Mouse (Mus musculus): ENCODE measurements at regions not wholly inside any gene's neighbourhood (a gene's known extent, or its start where the extent isn't known, plus 50 kb on each side); places are given as distances from the start of the nearest gene placed in this dataset.
"Not testable (repeated sequence)": the region's sequence is repeated elsewhere in the genome, so short reads cannot be mapped to it uniquely, and the experiment has no call there.

DNA sequence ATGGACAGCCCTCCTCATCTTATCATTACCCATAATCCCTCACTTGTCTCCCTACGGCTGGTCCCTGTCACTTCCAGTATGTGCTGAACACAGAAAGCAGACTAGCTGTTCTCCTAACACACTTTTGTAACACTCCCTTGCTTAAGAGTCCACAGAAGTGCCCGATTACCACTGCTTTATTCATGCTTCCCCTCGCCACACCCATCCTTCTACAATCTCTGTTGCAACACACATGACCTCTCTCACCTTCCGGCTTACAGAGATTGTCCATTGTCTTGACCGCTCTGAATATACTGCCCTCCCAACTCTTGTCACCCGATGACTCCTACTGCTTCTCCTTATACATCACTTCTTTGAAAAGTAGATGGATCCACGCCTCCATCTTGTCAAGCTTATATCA is 132.9 kb downstream of the Snx18 start:
- DNase-seq (ENCODE audit: low spot score in 2 of 2) = no peak

DNA sequence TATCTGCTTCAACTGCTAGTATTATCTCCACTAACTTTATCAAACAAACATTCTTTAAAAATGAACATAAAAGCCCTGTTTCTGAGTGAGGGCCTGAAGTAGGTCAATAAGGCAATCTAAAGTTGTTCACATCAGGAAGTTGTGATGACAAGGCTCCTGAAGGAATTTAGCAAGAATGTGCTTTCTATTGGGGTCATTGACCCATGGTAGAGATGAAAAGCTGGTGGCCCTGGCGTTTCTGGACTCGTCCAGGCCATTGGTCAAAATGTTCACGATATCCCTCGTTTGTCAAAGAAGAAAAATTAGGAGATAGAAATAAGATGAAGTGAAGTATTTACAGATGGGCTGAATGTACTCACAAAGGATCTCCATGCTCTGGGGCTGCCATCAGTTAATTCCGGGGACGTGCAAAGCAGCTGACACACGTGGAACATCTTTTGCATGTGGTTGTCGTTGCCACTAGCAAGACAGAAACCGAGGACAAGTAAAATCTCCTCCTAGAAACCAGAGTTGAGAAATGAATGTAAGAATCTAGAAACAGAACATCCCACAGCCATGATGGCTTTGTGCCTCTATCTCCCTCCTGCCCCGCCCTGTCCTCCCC is 134.1 kb downstream of the Snx18 start:
- no peak for DNase-seq (ENCODE audit: low spot score in 2 of 2)

DNA sequence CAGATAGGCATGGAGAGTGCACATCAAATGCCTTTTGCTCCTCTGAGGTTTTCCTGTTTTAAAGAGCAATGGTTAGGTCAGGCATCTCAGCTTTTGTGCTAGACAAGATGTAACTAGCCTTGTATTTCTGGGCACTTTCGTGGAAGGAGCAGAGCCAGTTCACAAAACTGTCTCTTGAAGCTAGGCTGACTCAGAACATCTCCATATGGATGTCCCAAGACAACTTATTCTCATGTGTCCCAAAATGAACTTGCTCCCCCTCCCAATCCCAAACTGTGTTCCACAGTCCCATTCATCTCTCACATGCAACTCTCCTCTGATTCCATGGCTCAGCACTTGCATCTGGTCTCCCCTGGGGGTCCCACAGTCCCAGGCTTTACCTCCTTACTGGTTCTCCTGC is 135.5 kb downstream of the Snx18 start:
- DNase-seq (ENCODE audit: low spot score in 2 of 2) = peak in 1 of 2 experiments; percentile 15

GRCm38 (mm10) chr13:113477901-113478510 is 140.4 kb downstream of the Snx18 start:
- no peak for DNase-seq (ENCODE audit: low spot score in 2 of 2)

DNA sequence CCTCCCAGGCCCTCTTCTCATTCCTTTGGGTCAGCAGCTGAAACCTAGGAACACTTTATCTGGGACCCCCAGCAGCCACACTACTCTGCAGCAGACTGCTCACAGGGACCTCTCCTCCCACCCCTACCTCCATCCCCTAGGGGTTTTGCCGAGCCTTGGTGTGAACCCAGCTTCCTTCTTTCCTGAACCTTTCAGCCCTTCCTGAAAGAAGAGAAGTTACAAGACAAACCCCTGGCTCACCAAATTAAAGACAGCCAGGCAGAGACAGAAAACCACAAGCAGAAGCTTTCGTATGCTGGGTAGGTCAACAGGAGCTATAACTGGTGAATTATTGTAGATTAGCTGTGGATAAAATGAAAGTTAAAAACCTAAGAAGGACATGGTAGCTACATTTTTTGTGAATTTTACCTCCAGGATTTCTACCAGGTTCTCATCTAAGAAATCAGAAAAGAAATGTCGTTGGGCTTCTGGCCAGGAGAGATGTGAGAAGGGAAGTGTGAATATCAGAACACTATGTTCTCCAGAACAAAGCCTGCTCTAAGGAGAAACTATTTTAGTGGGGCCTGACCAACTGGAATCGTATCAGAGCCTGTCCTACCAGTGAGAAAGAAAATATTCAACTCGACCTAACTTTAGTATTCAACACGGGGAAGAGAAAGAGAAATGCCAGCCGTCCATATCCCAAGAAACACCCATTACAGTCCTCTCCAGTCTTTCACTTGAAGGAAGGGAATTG is 147.4 kb downstream of the Snx18 start:
- DNase-seq (ENCODE audit: low spot score in 2 of 2) = peak in 1 of 2 experiments; percentile 19

DNA sequence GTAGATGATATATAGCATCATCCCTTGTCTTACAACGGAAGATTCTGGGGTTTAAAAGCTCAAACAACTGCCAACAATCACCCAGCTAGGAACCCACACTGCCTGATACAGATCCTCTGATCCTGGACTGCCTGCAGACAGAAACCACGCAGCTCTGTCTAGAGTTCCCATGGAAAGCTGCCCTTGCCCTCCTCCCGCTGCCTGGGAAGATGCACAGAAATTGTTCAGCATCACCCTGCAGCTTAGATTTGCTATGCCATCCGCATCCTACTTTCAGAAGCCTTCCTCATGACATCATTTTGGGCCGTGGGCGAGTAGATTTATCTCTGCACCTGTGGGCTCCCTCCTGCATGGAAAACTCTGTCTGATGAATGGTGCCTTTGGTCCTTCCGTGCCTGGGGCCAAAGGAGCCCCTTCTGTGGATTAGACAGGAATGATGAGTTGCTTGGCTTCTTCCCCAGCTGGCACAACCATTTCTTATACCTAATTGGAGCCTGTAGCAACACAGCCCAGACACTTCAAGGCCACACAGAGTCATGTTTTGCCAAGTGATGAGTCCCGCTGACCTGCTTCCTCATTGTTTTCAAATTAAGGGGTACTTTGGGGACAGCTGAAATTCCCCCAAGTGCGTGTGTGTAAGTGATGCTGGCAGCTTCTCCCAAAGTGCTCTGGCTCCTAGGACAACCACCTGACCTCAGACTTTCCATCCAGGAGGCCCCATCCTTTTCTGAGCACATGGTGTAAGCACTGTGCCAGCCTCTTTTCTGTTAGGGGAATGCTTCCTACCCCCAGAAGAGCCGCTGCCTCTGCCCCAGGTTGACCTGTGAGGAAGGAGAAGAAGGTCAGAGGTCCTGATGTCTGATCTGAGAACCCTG is 153.9 kb downstream of the Snx18 start:
- peak in 1 of 2 experiments; percentile 11 for DNase-seq (ENCODE audit: low spot score in 2 of 2)

DNA sequence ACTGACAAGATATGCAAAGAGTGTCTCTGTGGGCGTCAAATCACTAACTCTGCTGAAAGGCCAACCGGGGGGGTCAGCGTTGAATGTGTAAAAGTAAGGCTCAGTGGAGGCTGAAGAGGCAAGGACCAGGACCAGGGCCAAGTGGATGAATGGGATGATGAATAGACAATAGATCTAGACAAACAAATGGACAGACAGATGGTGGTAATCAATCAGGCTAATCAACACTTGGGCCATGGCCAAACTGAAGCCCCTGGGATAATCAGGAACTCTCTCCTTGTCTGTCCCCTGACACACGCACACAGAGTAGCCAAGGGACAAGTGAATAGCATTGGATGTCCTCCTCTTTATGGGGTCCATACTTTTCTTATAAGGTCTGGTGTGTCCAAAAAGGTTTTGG is 154.9 kb downstream of the Snx18 start:
- no peak for DNase-seq (ENCODE audit: low spot score in 2 of 2)

DNA sequence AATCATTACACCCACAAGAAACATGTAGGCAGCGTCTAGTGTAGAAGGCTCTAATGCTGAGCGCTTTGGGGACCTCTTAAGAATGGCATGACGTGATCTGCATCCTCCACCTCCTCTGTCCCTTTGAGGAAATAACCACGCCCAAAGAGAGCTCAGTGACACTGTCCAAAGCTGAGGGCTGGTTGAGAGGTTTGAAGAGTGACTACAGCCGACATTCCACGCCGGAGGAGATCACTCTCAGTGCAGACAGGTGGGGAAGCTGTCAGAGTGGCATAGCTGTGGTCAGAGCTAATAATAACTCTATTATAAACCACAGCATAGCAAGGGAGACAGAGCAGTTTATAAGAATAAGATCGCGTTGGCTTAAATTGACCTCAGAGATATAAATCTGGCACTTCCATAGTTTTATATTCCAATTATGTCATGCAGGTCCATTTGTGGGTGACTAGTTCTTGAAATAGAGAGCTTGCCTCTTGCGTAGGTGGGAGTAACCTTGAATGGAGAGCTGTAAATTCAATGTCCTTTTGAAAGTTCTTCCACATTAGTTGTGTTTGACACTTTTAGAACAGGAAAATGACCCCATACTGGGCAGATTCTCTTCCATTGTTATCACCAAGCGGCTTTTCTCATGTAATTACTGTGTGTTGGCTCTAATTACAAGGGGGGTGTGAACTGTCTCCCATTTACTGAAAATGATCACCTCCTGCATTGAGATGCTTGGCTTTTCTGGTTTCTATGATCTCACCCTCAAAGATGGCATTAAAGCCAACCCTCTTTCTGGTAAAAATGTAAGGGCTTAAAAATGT is 161.7 kb downstream of the BC067074 start:
- DNase-seq (ENCODE audit: low spot score in 2 of 2) = no peak

GRCm38 (mm10) chr13:113448378-113448777 is 155.4 kb downstream of the BC067074 start:
- DNase-seq (ENCODE audit: low spot score in 2 of 2) = no peak

DNA sequence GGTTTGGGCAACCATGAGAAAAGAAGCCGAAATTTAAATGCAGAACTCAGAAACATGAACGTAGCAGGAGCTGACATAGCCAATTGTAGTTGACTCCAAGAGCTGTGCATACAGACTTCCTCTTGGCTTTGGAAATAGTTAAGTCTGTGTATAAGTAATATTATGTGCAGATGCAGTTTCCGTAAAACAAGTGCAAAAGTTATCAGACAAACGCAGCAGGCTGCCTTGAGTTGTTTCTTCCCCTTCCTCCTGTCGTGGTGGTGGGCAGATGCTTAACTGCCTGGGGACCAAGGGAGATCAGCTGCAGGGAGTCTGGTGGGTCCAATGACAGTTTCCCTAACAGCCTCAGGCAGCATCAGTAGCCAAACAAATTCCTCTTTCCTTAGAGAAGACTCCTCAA is 153.3 kb downstream of the BC067074 start:
- DNase-seq (ENCODE audit: low spot score in 2 of 2) = no peak

DNA sequence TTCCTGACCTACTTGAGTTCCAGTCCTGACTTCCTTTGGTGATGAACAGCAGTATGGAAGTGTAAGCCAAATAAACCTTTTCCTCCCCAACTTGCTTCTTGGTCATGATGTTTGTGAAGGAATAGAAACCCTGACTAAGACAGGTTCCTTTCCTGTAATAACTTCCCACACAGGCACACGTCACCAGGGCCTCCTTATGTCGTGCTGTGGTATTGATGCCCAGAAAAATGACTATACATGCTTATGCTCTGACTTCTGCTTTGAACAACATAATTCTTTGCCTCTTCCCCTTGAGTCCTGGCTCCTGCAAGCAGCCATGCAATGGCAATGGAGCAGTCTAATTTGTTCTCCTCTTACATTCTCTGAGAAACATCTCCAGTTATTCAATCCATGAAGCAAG is 151.5 kb downstream of the BC067074 start:
- DNase-seq (ENCODE audit: low spot score in 2 of 2) = not testable (repeated sequence)

DNA sequence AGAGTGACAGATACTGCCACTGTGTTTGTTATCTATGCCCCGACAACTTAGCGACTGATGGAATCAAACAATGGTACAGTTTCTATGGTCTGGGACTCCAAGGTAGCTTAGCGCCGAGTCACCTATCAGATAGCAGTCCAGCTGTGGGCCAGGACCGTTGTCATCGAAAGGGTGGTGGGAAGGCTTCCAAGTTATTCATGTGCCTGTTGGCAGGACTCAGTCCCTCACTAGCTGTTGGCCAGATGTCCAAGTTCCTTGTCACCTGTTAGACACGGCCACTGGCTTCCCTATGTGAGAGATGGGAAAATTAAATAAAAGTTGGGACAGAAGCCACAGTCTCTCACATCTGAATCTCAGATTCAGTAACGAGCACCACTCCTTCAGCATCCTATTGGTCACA is 150.1 kb downstream of the BC067074 start:
- DNase-seq (ENCODE audit: low spot score in 2 of 2) = no peak

DNA sequence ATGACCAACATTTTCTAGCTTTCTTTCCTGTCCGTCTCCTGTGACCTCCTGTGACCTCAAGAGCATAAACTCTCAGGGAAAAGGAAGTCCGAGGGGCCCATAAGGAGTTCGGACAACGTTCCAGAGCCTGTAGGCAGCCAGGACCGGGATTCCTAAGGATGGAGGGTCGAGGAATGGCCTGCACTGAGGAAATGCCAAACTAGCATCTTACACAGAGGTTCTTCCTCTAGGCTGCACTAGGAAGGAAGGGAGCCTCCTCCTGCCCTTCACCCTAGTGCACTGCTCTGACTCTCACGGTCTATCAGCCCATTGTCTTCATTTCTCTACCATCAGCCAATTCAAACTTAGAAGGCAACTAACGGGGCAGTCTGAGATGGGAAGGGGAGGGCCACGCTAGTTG is 149.2 kb downstream of the BC067074 start:
- no peak for DNase-seq (ENCODE audit: low spot score in 2 of 2)

- no peak for DNase-seq (ENCODE audit: low spot score in 2 of 2)
These were observed 147.2 kb downstream of the BC067074 start for GRCm38 (mm10) chr13:113440137-113440536.

GRCm38 (mm10) chr13:113439516-113439915 is 146.6 kb downstream of the BC067074 start:
- DNase-seq (ENCODE audit: low spot score in 2 of 2) = no peak

DNA sequence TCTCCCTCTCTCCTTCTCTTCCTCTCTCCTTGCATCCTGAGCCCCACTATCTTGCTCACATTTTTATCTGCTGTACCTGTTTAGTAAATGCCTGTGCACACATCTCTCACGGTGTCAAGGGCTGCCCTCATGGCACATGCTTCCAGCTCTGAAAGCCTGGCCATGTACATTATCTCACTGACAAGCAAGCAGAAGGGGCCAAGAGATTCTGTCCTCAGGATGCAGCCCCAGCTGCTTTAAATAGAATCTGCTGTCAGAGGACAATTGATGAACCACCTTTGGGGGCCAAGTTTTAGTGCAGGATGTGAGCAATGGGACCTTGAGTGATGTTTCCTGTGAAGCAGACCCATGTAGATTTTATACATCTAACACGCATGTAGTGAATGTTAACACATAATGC is 145.9 kb downstream of the BC067074 start:
- DNase-seq (ENCODE audit: low spot score in 2 of 2) = no peak

GRCm38 (mm10) chr13:113436288-113436687 is 143.3 kb downstream of the BC067074 start:
- no peak for DNase-seq (ENCODE audit: low spot score in 2 of 2)

DNA sequence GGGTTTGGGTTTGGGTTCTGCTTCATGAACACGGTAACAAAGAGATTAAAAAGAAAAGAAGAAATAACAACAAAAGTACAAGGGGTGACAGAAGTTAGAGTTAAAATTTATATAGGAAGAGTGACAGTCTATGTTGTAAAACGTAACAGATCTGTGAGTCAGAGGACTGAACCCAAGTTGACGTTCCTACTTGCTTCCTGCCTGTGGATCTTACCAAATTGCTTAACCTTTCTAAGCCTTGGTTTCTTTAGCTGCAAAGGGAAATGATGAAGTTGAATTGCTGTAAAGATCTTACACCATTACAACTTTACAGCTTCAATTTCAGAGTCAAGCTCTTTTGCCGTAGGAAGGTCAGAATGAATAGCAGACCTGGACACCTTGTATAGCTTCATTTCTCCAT is 142.2 kb downstream of the BC067074 start:
- DNase-seq (ENCODE audit: low spot score in 2 of 2) = no peak

- DNase-seq (ENCODE audit: low spot score in 2 of 2) = no peak
These were observed 140.5 kb downstream of the BC067074 start for GRCm38 (mm10) chr13:113433456-113433855.

DNA sequence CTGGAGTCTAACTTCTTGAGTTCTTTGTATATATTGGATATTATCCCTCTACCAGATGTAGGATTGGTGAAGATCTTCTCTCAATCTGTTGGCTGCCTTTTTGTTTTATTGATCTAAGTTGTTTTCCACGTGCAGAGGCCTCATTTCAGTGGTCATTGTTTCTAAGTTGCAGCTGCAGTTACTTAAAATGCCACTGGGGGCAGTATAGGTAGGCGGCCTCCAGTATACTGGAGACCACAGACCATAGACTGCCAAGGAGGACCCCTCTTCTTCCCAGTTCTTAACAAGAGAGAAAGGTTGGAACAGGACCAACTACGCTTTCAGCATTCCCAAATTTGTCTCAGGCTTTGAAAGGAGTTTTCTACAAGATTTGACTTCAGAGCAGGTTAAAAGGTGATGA is 136.7 kb downstream of the BC067074 start:
- DNase-seq (ENCODE audit: low spot score in 2 of 2) = no peak

All from left cerebral cortex, adult 9 months (tissue).